Mouse (Mus musculus) left cerebral cortex, adult 9 months (tissue): ENCODE measurements at regions not wholly inside any gene's neighbourhood (a gene's known extent, or its start where the extent isn't known, plus 50 kb on each side); places are given as distances from the start of the nearest gene placed in this dataset.

ENCODE experiments used
- DNase-seq, 2 experiments: peaks; one replicate each; pipeline ENCODE4 v3.0.0; 2022; ENCODE audit warnings: low spot score in 2 of 2

- DNase-seq = no peak
Measured at GRCm38 (mm10) chr1:90668787-90669186, 66.0 kb downstream of the Cops8 start.

GRCm38 (mm10) chr1:90669237-90669636 is 66.5 kb downstream of the Cops8 start:
- DNase-seq = no peak

- no peak for DNase-seq
Measured at GRCm38 (mm10) chr1:90670346-90670745, 67.6 kb downstream of the Cops8 start.

DNA sequence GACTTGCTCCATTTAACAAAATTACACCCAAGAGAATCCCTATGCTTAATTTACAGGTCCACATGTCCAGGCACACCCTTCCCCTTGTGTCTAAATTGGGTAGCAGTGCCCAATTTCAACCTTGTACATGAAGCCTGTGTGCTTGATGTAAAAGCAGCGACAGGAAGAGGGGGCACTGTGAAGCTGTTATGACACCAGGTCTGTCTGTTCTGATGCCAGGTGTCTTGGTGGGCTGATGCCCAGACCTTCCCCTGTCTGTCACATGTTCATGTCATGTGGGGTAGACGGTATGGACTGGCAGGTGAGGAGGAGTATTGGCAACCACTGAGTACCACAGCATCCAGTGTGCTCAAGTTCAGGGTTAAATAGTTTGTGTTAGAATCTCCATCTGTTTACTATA is 71.0 kb downstream of the Cops8 start:
- DNase-seq = no peak

DNA sequence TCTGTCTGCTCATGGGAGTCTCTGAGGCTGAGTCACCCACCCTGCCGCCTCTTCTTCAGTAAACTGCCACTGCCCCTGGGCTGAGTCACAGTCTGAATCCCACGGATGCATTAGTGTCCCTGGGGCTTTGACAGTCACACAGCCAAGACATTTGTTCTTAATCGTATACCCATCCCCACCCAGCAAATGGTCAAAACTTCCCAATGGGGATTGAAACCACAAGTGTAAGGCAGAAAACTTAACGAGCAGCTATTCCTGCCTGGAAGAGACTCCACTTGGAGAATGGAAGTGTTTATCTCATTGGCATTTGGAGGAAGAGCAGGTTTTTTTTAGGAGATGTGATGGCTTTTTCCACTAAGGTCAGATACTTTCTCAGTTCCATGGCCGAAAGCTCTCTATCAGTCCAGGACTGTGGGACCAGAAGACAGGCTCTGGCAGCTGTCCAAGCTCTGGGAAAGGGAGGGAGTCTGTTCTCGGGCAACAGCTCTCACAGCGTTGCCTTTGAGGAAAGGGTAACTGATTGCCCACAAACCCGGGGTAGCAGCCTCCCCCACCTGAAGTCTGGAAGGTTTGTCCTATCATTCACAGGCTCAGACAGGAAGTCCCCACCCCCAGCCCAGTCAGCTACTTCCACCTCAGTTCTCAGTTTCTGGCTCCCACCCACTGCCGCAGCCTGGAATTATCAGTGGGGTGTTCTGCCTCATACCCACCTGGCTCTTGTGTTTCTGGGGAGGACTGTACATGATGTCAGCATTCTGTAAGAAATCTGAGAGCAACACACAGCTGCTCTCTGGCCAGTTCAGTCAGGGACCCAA is 73.6 kb downstream of the Cops8 start:
- DNase-seq = no peak

GRCm38 (mm10) chr1:90677188-90677587 is 74.4 kb downstream of the Cops8 start:
- no peak for DNase-seq

- DNase-seq = no peak
Measured at GRCm38 (mm10) chr1:90677651-90678201, 74.9 kb downstream of the Cops8 start.

- DNase-seq = no peak
Measured at GRCm38 (mm10) chr1:90678416-90678815, 75.6 kb downstream of the Cops8 start.

DNA sequence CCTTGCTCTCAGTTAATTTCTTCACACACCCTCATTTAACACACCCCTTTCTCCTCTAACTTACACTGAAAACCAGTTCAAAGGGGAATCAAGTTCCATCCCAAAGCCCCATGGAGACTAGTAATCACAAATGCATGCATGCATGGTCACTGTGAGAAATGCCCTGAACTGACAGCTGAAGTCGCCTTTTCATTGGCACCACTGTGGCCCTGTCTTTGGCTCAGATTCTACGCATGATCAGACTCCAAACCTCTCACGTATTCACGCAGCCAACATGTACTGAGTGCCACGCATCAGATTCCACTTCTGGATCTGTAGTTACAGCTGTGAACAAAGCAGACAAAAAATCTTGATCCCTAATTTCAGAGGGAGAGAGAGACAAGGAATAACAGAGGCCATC is 85.3 kb downstream of the Cops8 start:
- DNase-seq = no peak

- peak in 1 of 2 experiments; percentile 75 for DNase-seq
Measured at GRCm38 (mm10) chr1:90690591-90691116, 87.9 kb downstream of the Cops8 start.

- peak in 1 of 2 experiments; percentile 58 for DNase-seq
Measured at GRCm38 (mm10) chr1:90691157-90691594, 88.4 kb downstream of the Cops8 start.

DNA sequence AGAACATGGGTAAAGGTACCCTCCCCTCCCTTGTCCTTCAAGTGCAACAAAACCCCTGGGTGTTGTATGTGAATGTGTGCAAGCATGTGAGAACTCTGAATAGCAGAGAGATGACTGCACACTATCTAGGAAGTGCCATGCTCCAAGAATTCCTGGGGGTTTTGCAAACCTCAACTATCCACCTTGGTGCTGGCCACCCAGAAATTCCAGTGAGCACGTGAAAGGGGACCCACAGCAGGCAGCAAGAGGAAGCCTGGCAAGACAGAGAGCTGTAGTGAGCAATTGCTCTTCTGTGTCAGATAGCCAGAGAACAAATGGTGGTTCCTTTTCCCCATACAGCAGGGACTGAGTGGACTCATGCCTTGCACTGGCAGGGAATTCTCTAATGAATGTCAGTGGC is 90.1 kb downstream of the Cops8 start:
- DNase-seq = no peak

GRCm38 (mm10) chr1:90694761-90695160 is 92.0 kb downstream of the Cops8 start:
- DNase-seq = no peak

- DNase-seq = no peak
Measured at GRCm38 (mm10) chr1:90695166-90695749, 92.5 kb downstream of the Cops8 start.

DNA sequence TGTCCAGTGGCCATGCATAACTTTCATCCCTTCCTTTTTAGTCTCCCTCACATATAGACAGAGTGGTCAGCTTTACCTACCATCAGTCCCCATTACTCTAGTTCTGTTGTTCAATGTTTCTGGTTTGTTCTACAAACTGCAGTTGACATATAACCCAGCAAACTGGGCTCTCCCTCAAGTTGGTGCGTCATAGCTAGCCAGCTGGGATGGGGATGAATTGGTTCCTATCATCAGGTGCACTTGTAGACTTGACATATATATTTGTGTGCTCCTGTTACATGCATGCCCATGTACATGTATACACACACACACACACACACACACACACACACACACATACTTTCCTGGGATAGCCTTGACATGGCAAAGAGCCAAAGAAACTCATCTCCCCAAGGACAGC is 93.2 kb downstream of the Cops8 start:
- DNase-seq = no peak

DNA sequence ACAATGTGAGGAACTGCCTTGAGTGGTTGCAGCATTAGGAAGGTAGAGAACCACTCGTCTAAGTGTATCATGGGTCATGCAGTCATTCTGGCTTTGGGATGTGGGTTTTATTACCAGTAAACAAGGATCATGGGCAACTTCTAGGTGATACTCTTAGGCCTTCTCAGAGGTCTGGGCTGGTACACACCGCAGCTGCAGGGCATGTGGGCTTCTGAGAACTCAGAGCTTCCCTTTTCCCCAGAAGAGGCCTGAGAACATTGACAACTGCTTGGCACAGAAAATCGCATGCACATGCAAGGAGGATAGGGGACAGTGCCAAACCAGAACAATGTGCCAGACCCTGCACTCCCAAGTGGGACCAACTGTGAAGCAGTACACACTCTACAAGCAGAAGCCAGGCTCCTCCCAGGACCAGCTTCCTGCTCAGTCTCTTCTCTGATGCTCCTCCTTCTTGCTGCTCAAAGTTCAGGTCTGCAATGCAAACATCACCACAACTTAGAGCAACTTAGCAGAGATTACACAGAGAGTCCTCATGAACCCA is 94.3 kb downstream of the Cops8 start:
- no peak for DNase-seq

DNA sequence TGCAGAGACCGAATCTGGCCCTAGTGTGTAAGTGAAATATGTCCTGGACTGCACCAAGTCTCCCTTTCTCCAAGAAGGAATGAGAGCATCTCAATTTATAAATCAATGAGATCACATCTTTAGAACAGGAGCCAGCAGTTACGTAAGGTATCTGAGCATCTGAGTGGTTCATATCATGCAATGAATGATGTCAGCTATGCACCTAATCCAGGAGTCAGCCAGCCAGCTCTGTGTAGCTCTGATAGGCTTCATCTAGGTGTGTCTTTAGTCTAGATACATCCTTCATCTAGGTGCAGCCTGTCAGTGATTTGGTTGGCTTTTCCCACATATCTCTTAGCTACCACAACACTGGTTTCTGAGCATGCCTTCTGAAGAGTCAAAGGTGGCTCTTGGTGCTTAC is 95.8 kb downstream of the Cops8 start:
- DNase-seq = no peak

- DNase-seq = peak in 1 of 2 experiments; percentile 17
Measured at GRCm38 (mm10) chr1:90701756-90702155, 99.0 kb downstream of the Cops8 start.

DNA sequence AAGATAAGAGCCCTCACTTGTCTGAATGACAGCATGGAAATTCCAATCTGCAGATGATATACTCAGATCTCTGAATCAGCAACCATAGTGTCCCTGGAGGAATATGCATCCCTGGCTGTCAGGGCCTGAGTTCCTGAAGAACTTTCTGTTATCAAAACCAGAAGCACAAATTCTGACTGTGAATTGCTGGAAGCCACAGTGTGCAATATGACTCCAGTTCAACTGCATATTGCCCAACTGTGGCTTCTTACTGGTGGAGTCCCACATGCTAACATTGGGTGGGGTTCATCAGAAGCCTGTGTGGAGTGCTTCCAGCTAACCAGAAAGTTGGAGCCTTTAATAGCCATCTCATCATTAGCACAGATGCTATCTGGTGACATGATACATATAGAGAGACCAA is 103.6 kb downstream of the Cops8 start:
- no peak for DNase-seq

DNA sequence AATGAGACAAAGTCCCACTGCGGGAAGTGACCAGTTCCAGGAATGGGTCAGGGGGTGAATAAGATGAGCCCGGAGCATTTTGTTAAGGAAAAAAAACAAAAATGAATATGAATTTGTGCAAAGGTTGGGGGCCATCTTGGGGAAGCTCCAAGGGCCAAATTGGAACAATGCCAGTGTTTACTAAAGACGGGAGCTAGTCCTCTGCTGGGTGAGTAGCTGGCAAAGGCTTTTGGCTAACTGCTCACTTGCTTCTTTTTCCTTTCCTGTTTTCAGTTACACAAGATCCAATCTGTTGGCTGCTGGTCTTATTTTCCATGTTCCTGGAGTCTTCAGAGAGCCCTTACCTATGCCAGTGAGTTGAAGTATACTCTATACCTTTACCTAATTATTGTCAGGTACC is 107.0 kb downstream of the Cops8 start:
- no peak for DNase-seq

- no peak for DNase-seq
Measured at GRCm38 (mm10) chr1:90710566-90710965, 107.8 kb downstream of the Cops8 start.

- DNase-seq = no peak
Measured at GRCm38 (mm10) chr1:90711103-90711502, 108.3 kb downstream of the Cops8 start.
